Mouse (Mus musculus): ENCODE measurements around the gene Plxnb3. TPM values are rescaled to one million over a fixed set of nuclear protein-coding genes. Genes with fewer than 3 reads are reported as not detected.
A peak's percentile ranks its signal among the peaks of the same experiment; 100 is the strongest.

The Plxnb3 gene
- polyA plus RNA-seq (2014; fragmentation: Nextera tagmentation; extraction: Ambion mirVana), result 0.32 and 0.42 TPM in 2 replicates

- H3K9ac ChIP-seq, result no peak within 1 kb of the TSS
- DNase-seq (no peak), ATAC-seq (ENCODE audit: insufficient read depth) (no peak)
- no peaks in the 10 kb centered on the region for H3K36me3 ChIP-seq (ENCODE audit: insufficient read depth)
- H3K27me3 ChIP-seq (ENCODE audit: insufficient read depth, low read length), result no peaks in the 10 kb centered on the region
- H3K4me1 ChIP-seq (ENCODE audit: insufficient read depth), result no peaks in the 10 kb centered on the region
- no peak for TF ChIP-seq CTCF (IDR thresholded peaks at IDR 0.05; ENCODE audit: low read depth)
- H3K4me2 ChIP-seq, result no peak within 1 kb of the TSS
- 75% methylated on average over 5 of the region's 5 CpGs for WGBS
- no peak within 1 kb of the TSS for H3K27ac ChIP-seq (ENCODE audit: low read depth)
- H3K4me3 ChIP-seq (ENCODE audit: low read depth, low read length), result no peak within 1 kb of the TSS
- no peaks in the 10 kb centered on the region for H3K9me3 ChIP-seq (ENCODE audit: low read depth, low read length)
These were observed at the start of gene Plxnb3 for GRCm38 (mm10) chrX:73756334-73757140. Gene Plxnb3 (plus strand): TSS chrX:73757090.

GRCm38 (mm10) chrX:73715476-73716108 lies 41.3 kb upstream of the Plxnb3 start:
- H3K9ac ChIP-seq, result peak overlapping the region; percentile 62
- ATAC-seq (ENCODE audit: insufficient read depth), result peak; percentile 55
- peaks cover 23% of the 10 kb centered on the region; the same call in 1 of the 2 replicates for H3K36me3 ChIP-seq (ENCODE audit: insufficient read depth)
- H3K9me3 ChIP-seq (ENCODE audit: low read depth, low read length), result no peaks in the 10 kb centered on the region
- peak; percentile 59 for DNase-seq
- TF ChIP-seq CTCF (IDR thresholded peaks at IDR 0.05; ENCODE audit: low read depth), result peak; percentile 23; the same call in 1 of the 2 replicates
- no peaks in the 10 kb centered on the region for H3K27me3 ChIP-seq (ENCODE audit: insufficient read depth, low read length)
- peak overlapping the region; percentile 66 for H3K4me2 ChIP-seq
- H3K27ac ChIP-seq (ENCODE audit: low read depth), result peak overlapping the region; percentile 51
- WGBS, result 14% methylated on average over 21 of the region's 21 CpGs
- H3K4me3 ChIP-seq (ENCODE audit: low read depth, low read length), result peak overlapping the region; percentile 56
- no peaks in the 10 kb centered on the region for H3K4me1 ChIP-seq (ENCODE audit: insufficient read depth)

DNA sequence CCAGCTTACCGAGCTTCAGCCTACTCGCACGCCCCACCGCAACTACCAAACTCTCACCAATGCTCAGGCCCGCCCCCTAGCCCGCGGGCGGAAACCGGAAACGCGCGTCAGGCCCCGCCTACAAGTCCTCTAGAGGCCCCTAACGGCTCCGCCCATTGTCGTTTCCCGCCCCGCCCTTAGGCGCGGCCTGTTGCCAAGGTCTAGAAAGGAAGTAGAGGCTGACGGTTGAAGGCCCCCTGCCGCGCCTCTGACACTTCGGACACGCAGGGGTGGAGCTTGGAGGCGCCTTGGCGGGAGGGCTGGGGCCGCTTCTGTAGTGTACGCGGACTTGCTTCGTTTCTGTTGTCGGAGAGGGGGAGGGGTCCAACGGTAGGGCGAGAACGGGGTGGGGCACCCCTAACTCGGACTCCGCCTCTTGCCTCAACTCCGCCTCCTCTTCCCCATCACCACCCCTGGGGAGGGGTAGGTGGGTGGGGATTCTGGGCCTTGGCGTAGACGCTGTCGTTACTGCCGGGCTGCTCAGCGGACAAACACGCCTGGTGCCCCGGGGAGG lies 40.7 kb upstream of the Plxnb3 start, which contains the start of the genes Bcap31 and Abcd1:
Gene Bcap31 (minus strand): TSS at position 67 of the 553 bp plus-strand sequence.
Gene Abcd1 (plus strand): TSS at position 489 of the 553 bp plus-strand sequence.
- H3K4me2 ChIP-seq, result peak within 1 kb of the TSS; percentile 67
- peak; percentile 98 for DNase-seq
- no peaks in the 10 kb centered on the region for H3K9me3 ChIP-seq (ENCODE audit: low read depth, low read length)
- peaks cover 23% of the 10 kb centered on the region; the same call in 1 of the 2 replicates for H3K36me3 ChIP-seq (ENCODE audit: insufficient read depth)
- no peaks in the 10 kb centered on the region for H3K27me3 ChIP-seq (ENCODE audit: insufficient read depth, low read length)
- WGBS, result 17% methylated on average over 38 of the region's 45 CpGs
- no peaks in the 10 kb centered on the region for H3K4me1 ChIP-seq (ENCODE audit: insufficient read depth)
- TF ChIP-seq CTCF (IDR thresholded peaks at IDR 0.05; ENCODE audit: low read depth), result 0 out of 2 replicates have a peak, but pooled peaks have one; percentile 14
- H3K27ac ChIP-seq (ENCODE audit: low read depth), result peak within 1 kb of the TSS; percentile 76
- H3K4me3 ChIP-seq (ENCODE audit: low read depth, low read length), result peak within 1 kb of the TSS; percentile 56
- H3K9ac ChIP-seq, result peak within 1 kb of the TSS; percentile 62
- peak; percentile 94 for ATAC-seq (ENCODE audit: insufficient read depth)

DNA sequence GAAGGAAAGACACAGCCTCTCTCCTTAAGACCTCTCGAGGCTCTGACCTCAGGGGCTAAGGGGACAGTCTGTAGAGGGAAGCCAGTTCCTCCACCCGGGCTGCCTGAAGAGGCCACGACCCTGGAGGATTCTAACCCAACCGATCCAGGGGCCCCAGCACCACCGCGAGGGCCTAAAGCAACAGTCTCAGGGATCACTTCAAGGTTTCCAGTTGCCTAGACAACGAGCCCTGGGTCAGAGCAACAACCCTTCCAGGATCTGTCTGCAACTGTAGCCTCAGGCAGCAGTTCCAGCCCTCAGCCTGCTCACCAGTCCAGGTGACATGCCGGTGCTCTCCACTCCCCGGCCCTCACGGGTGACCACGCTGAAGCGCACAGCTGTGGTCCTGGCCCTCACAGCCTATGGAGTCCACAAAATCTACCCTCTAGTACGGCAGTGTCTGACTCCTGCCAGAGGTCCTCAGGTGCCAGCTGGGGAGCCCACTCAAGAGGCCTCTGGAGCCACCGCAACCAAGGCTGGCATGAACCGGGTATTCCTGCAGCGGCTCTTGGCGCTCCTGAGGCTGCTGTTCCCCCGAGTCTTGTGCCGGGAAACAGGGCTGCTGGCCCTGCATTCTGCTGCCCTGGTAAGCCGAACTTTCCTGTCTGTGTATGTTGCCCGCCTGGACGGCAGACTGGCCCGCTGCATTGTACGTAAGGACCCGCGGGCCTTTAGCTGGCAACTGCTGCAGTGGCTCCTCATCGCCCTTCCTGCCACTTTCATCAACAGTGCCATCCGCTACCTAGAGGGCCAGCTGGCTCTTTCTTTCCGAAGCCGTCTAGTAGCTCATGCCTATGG lies 40.0 kb upstream of the Plxnb3 start:
- ATAC-seq (ENCODE audit: insufficient read depth) (no peak; the same call in none of the 2 replicates), DNase-seq (peak; percentile 1)
- WGBS, result 20% methylated on average over 30 of the region's 30 CpGs

DNA sequence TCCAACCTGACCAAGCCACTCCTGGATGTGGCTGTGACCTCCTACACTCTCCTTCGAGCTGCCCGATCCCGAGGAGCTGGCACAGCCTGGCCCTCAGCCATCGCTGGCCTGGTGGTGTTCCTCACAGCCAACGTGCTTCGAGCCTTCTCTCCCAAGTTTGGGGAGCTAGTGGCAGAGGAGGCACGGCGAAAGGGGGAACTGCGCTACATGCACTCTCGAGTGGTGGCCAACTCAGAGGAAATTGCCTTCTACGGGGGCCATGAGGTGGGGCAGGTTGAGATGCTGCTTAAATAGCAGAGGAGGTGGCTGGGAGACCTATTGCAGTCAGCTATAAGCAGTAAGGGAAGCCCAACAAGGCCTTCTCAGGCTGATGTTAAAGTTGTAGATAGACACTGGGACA lies 39.2 kb upstream of the Plxnb3 start:
- Histone ChIP-seq H3K27me3 (ENCODE audit: insufficient read depth, low read length) (no peaks in the 10 kb centered on the region), H3K9ac (no peak overlapping the region), H3K4me1 (ENCODE audit: insufficient read depth) (no peaks in the 10 kb centered on the region), H3K4me3 (ENCODE audit: low read depth, low read length) (peak overlapping the region; percentile 56), H3K9me3 (ENCODE audit: low read depth, low read length) (no peaks in the 10 kb centered on the region), H3K27ac (ENCODE audit: low read depth) (no peak overlapping the region; the same call in 1 of the 2 replicates), H3K36me3 (ENCODE audit: insufficient read depth) (peaks cover 12% of the 10 kb centered on the region; the same call in 1 of the 2 replicates), H3K4me2 (peak overlapping the region; percentile 67)
- no peak for DNase-seq
- 52% methylated on average over 11 of the region's 11 CpGs for WGBS
- no peak for ATAC-seq (ENCODE audit: insufficient read depth)
- TF ChIP-seq CTCF (IDR thresholded peaks at IDR 0.05; ENCODE audit: low read depth), result no peak

More for the DNA sequence above, 40.0 kb upstream of the Plxnb3 start:
- peak overlapping the region; percentile 42 for H3K9ac ChIP-seq
- peak overlapping the region; percentile 56 for H3K4me3 ChIP-seq (ENCODE audit: low read depth, low read length)
- no peaks in the 10 kb centered on the region for H3K4me1 ChIP-seq (ENCODE audit: insufficient read depth)
- no peaks in the 10 kb centered on the region for H3K27me3 ChIP-seq (ENCODE audit: insufficient read depth, low read length)
- no peak for TF ChIP-seq CTCF (IDR thresholded peaks at IDR 0.05; ENCODE audit: low read depth)
- H3K36me3 ChIP-seq (ENCODE audit: insufficient read depth), result peaks cover 19% of the 10 kb centered on the region; the same call in 1 of the 2 replicates
- H3K9me3 ChIP-seq (ENCODE audit: low read depth, low read length), result no peaks in the 10 kb centered on the region
- peak overlapping the region; percentile 67 for H3K4me2 ChIP-seq
- H3K27ac ChIP-seq (ENCODE audit: low read depth), result peak overlapping the region; percentile 76

GRCm38 (mm10) chrX:73718271-73718670 lies 38.6 kb upstream of the Plxnb3 start:
- peak overlapping the region; percentile 67 for H3K4me2 ChIP-seq
- no peak for TF ChIP-seq CTCF (IDR thresholded peaks at IDR 0.05; ENCODE audit: low read depth)
- no peaks in the 10 kb centered on the region for H3K4me1 ChIP-seq (ENCODE audit: insufficient read depth)
- no peak overlapping the region for H3K9ac ChIP-seq
- H3K36me3 ChIP-seq (ENCODE audit: insufficient read depth), result peaks cover 10% of the 10 kb centered on the region; the same call in 1 of the 2 replicates
- H3K27ac ChIP-seq (ENCODE audit: low read depth), result peak overlapping the region; percentile 77
- no peaks in the 10 kb centered on the region for H3K27me3 ChIP-seq (ENCODE audit: insufficient read depth, low read length)
- H3K9me3 ChIP-seq (ENCODE audit: low read depth, low read length), result no peaks in the 10 kb centered on the region
- ATAC-seq (ENCODE audit: insufficient read depth) (no peak), DNase-seq (no peak)
- 33% methylated on average over 3 of the region's 3 CpGs for WGBS
- H3K4me3 ChIP-seq (ENCODE audit: low read depth, low read length), result no peak overlapping the region
